Mouse (Mus musculus) embryo, embryonic 9.5 days (tissue): ENCODE results near the gene Uox.

ENCODE experiments used
- DNase-seq: peaks from one replicate; pipeline ENCODE4 v3.0.0-alpha.2; 2017; ENCODE audit errors: extremely low spot score

The Uox gene

GRCm38 (mm10) chr3:146583908-146584307 lies 13.7 kb downstream of the Uox start:
- no peak for DNase-seq

- DNase-seq = no peak
These were observed 16.4 kb downstream of the Uox start for GRCm38 (mm10) chr3:146586616-146587015.

- DNase-seq = no peak
These were observed 19.3 kb downstream of the Uox start for GRCm38 (mm10) chr3:146589523-146589922.

GRCm38 (mm10) chr3:146591159-146591558 lies 20.9 kb downstream of the Uox start:
- no peak for DNase-seq

GRCm38 (mm10) chr3:146591601-146592000 lies 21.4 kb downstream of the Uox start:
- no peak for DNase-seq

- DNase-seq = no peak
These were observed 25.2 kb downstream of the Uox start for GRCm38 (mm10) chr3:146595440-146595839.

- DNase-seq = no peak
These were observed 26.2 kb downstream of the Uox start for GRCm38 (mm10) chr3:146596387-146596786.

GRCm38 (mm10) chr3:146596864-146597263 lies 26.6 kb downstream of the Uox start:
- no peak for DNase-seq

- no peak for DNase-seq
These were observed 28.2 kb downstream of the Uox start for GRCm38 (mm10) chr3:146598411-146598810.

GRCm38 (mm10) chr3:146599198-146599900 lies 29.1 kb downstream of the Uox start:
- no peak for DNase-seq

- DNase-seq = no peak
These were observed 31.0 kb downstream of the Uox start for GRCm38 (mm10) chr3:146601205-146601604.

GRCm38 (mm10) chr3:146602531-146602930 lies 32.3 kb downstream of the Uox start:
- DNase-seq = no peak

GRCm38 (mm10) chr3:146604647-146605046 lies 34.4 kb downstream of the Uox start:
- no peak for DNase-seq

GRCm38 (mm10) chr3:146607368-146607767 lies 37.1 kb downstream of the Uox start:
- DNase-seq = no peak

GRCm38 (mm10) chr3:146610322-146610721 lies 40.1 kb downstream of the Uox start:
- DNase-seq = no peak

- DNase-seq = no peak
These were observed 41.0 kb downstream of the Uox start for GRCm38 (mm10) chr3:146611261-146611660.

- DNase-seq = no peak
These were observed 41.6 kb downstream of the Uox start for GRCm38 (mm10) chr3:146611821-146612220.

- no peak for DNase-seq
These were observed 45.3 kb downstream of the Uox start, which contains the start of gene Dnase2b for GRCm38 (mm10) chr3:146615496-146615895. Gene Dnase2b (minus strand): TSS chr3:146615596.

GRCm38 (mm10) chr3:146616533-146617283 lies 46.5 kb downstream of the Uox start:
- DNase-seq = no peak

GRCm38 (mm10) chr3:146617946-146618345 lies 47.7 kb downstream of the Uox start:
- no peak for DNase-seq

- DNase-seq = no peak
These were observed 48.1 kb downstream of the Uox start for GRCm38 (mm10) chr3:146618357-146618756.

- DNase-seq = no peak
These were observed 49.9 kb downstream of the Uox start for GRCm38 (mm10) chr3:146620101-146620500.

GRCm38 (mm10) chr3:146620555-146621249 lies 50.5 kb downstream of the Uox start:
- DNase-seq = no peak
